Mouse (Mus musculus): ENCODE results near the gene Cpeb3. TPM values are rescaled to one million over a fixed set of nuclear protein-coding genes. Genes with fewer than 3 reads are reported as not detected.

The Cpeb3 gene
- polyA plus RNA-seq, 1 experiment from 2014 or later, result 3.3 TPM

GRCm38 (mm10) chr19:37111831-37112230 is 96.6 kb downstream of the Cpeb3 start:
- 83% methylated on average over 6 of the region's 6 CpGs for WGBS (ENCODE audit: insufficient replicate concordance)
- Histone ChIP-seq H3K27me3 (no peaks in the 10 kb centered on the region), H3K4me1 (replicated peaks) (0 out of 2 replicates have a peak, but pooled peaks cover 6% of the 10 kb centered on the region), H3K4me3 (replicated peaks) (no peak overlapping the region), H3K9ac (no peak overlapping the region), H3K27ac (replicated peaks) (no peak overlapping the region), H3K9me3 (replicated peaks) (no peaks in the 10 kb centered on the region), H3K4me2 (no peak overlapping the region), H3K36me3 (replicated peaks) (no peaks in the 10 kb centered on the region)
- ATAC-seq (ENCODE audit: insufficient read depth), result no peak

DNA sequence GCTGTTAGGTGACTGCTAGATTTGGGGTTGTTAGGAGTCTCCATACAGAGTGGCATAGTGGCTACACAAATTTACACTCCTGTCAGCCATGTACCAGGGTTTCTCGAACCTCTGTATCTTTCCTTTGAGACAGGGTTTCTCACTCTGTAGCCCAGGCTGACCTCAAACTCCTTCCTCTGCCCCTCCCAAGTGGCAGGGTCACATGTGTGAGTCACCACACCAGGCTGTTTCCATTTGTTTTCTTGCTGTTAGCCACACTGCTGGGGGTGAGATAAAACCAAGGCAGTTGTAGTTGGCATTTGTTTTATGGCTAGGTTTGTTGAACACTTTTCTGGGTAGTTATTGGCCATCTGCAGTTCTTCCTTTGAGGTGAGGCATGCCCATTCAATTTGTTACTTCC is 97.9 kb downstream of the Cpeb3 start:
- Histone ChIP-seq H3K27me3 (no peaks in the 10 kb centered on the region), H3K9me3 (replicated peaks) (no peaks in the 10 kb centered on the region), H3K4me2 (no peak overlapping the region), H3K9ac (no peak overlapping the region), H3K4me3 (replicated peaks) (no peak overlapping the region), H3K27ac (replicated peaks) (no peak overlapping the region), H3K36me3 (replicated peaks) (no peaks in the 10 kb centered on the region), H3K4me1 (replicated peaks) (0 out of 2 replicates have a peak, but pooled peaks cover 6% of the 10 kb centered on the region)
- no peak for ATAC-seq (ENCODE audit: insufficient read depth)
- 31% methylated on average over 1 of the region's 1 CpGs for WGBS (ENCODE audit: insufficient replicate concordance)

DNA sequence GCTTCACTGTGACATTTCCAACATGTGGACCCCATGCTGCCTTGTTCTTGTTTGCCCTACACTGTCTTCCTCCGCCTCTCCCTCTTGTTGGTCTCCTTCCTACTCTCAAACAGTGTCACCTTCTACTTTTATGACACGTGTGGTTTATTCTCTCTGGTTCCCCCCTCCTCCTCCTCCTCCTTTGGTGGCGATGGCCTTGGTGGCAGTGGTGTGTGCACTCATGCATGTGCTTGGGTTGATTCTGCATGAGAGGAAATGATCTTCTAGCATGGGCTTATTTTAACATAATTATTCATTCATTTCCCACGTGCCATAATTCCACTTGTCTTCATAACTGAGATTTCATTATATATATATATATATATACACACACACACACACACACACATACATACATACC is 98.5 kb downstream of the Cpeb3 start:
- Histone ChIP-seq H3K27me3 (no peaks in the 10 kb centered on the region), H3K4me3 (replicated peaks) (no peak overlapping the region), H3K9ac (no peak overlapping the region), H3K4me1 (replicated peaks) (0 out of 2 replicates have a peak, but pooled peaks cover 6% of the 10 kb centered on the region), H3K36me3 (replicated peaks) (no peaks in the 10 kb centered on the region), H3K27ac (replicated peaks) (no peak overlapping the region), H3K9me3 (replicated peaks) (no peaks in the 10 kb centered on the region), H3K4me2 (no peak overlapping the region)
- ATAC-seq (ENCODE audit: insufficient read depth), result no peak
- WGBS (ENCODE audit: insufficient replicate concordance), result 72% methylated on average over 4 of the region's 4 CpGs

DNA sequence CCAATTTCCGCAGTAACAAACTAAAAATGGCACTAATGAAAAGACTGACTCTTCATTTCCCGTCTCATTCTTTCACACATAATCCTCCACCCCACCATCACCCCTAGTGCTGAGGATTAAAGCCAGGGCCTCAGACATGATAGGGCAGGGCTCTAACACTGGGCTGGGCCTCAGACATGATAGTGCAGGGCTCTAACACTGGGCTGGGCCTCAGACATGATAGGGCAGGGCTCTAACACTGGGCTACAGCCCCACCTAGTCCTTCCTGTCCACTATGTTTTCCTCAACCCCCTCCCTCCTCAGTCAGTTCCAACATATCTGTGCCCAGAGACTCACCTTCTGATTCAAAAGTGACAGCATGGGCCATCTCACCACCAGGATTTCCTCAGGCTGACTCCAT is 107.7 kb downstream of the Cpeb3 start:
- Histone ChIP-seq H3K4me2 (peak overlapping the region; percentile 29), H3K36me3 (replicated peaks) (no peaks in the 10 kb centered on the region), H3K9ac (no peak overlapping the region), H3K27ac (replicated peaks) (no peak overlapping the region; the same call in 1 of the 2 replicates), H3K4me1 (replicated peaks) (peaks cover 18% of the 10 kb centered on the region), H3K27me3 (no peaks in the 10 kb centered on the region), H3K4me3 (replicated peaks) (no peak overlapping the region), H3K9me3 (replicated peaks) (no peaks in the 10 kb centered on the region)
- peak; percentile 97 for ATAC-seq (ENCODE audit: insufficient read depth)
- 68% methylated on average over 2 of the region's 2 CpGs for WGBS (ENCODE audit: insufficient replicate concordance)

DNA sequence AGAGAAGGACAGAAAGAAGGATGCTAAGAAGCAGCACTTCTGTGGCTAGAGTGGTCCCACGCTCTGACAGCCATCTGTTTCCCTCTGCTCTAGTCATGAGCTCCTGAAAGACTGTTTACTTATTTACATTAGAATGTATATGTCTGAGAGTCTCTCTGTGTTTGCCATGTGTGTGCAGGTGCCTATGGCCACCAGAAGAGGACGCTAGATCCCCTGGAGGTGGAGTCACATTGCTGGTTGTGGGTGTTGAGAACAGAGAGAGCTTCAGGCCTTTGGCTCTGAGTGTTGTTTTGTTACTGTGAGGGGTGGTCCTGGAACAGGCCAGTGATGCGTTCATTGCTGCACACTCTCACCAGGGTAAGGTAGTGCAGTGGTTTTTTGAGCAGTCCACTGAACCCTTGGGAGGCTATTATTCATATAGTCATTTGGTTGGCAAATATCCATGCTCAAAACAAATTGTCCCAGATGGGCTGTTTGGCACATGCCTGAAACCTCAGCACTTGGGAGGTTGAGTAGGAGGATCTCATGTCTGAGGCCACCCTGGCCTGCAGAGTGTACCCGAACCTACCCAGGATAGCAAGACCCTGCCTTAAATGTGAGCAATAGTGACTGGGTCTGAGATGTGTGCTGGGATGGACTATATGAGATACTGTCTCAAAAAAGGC is 112.6 kb downstream of the Cpeb3 start:
- H3K4me2 ChIP-seq, result no peak overlapping the region
- no peak overlapping the region for H3K4me3 ChIP-seq (replicated peaks)
- no peaks in the 10 kb centered on the region for H3K9me3 ChIP-seq (replicated peaks)
- H3K4me1 ChIP-seq (replicated peaks), result peaks cover 9% of the 10 kb centered on the region
- 75% methylated on average over 4 of the region's 4 CpGs for WGBS (ENCODE audit: insufficient replicate concordance)
- no peaks in the 10 kb centered on the region for H3K27me3 ChIP-seq
- no peak overlapping the region for H3K9ac ChIP-seq
- no peak overlapping the region for H3K27ac ChIP-seq (replicated peaks)
- no peaks in the 10 kb centered on the region for H3K36me3 ChIP-seq (replicated peaks)
- ATAC-seq (ENCODE audit: insufficient read depth), result no peak

GRCm38 (mm10) chr19:37093181-37093580 is 115.2 kb downstream of the Cpeb3 start:
- WGBS (ENCODE audit: insufficient replicate concordance), result 74% methylated on average over 3 of the region's 3 CpGs
- no peak for ATAC-seq (ENCODE audit: insufficient read depth)
- H3K4me2 ChIP-seq, result no peak overlapping the region
- H3K27me3 ChIP-seq, result no peaks in the 10 kb centered on the region
- H3K36me3 ChIP-seq (replicated peaks), result no peaks in the 10 kb centered on the region
- no peak overlapping the region for H3K4me3 ChIP-seq (replicated peaks)
- H3K4me1 ChIP-seq (replicated peaks), result no peaks in the 10 kb centered on the region
- no peak overlapping the region for H3K27ac ChIP-seq (replicated peaks)
- no peak overlapping the region for H3K9ac ChIP-seq
- H3K9me3 ChIP-seq (replicated peaks), result no peaks in the 10 kb centered on the region

GRCm38 (mm10) chr19:37090146-37091061 is 118.0 kb downstream of the Cpeb3 start:
- Histone ChIP-seq H3K36me3 (replicated peaks) (no peaks in the 10 kb centered on the region), H3K9me3 (replicated peaks) (no peaks in the 10 kb centered on the region), H3K27ac (replicated peaks) (no peak overlapping the region), H3K9ac (no peak overlapping the region), H3K4me3 (replicated peaks) (no peak overlapping the region), H3K27me3 (no peaks in the 10 kb centered on the region), H3K4me2 (no peak overlapping the region), H3K4me1 (replicated peaks) (no peaks in the 10 kb centered on the region)
- no peak for ATAC-seq (ENCODE audit: insufficient read depth)
- 49% methylated on average over 8 of the region's 8 CpGs for WGBS (ENCODE audit: insufficient replicate concordance)

GRCm38 (mm10) chr19:37088043-37088748 is 120.2 kb downstream of the Cpeb3 start:
- Histone ChIP-seq H3K36me3 (replicated peaks) (no peaks in the 10 kb centered on the region), H3K27me3 (no peaks in the 10 kb centered on the region), H3K4me3 (replicated peaks) (no peak overlapping the region), H3K9me3 (replicated peaks) (no peaks in the 10 kb centered on the region), H3K27ac (replicated peaks) (no peak overlapping the region), H3K9ac (no peak overlapping the region), H3K4me1 (replicated peaks) (no peaks in the 10 kb centered on the region), H3K4me2 (no peak overlapping the region)
- ATAC-seq (ENCODE audit: insufficient read depth), result no peak
- WGBS (ENCODE audit: insufficient replicate concordance), result 82% methylated on average over 8 of the region's 8 CpGs

DNA sequence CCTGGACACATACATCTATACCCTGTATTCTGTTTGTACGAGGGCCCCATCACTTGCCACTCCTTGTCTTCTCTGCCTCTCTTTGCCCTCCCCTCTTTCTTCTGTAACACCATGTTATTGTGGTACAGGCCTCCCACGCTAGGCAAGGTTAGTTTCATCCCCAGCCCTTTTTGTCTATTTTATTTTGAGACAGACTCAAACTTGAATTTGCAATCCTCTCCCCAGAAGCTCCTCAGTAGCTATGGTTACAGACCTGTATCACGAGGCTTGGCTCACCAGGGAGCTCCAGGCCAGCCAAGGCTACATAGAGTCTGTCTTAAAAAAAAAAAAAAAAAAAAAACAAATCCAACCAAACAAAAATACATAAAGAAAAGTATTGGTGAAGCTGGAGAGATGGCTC is 123.9 kb downstream of the Cpeb3 start:
- no peaks in the 10 kb centered on the region for H3K27me3 ChIP-seq
- no peak for ATAC-seq (ENCODE audit: insufficient read depth)
- 75% methylated on average over 3 of the region's 3 CpGs for WGBS (ENCODE audit: insufficient replicate concordance)
- H3K9ac ChIP-seq, result no peak overlapping the region
- no peaks in the 10 kb centered on the region for H3K9me3 ChIP-seq (replicated peaks)
- H3K4me2 ChIP-seq, result no peak overlapping the region
- H3K4me1 ChIP-seq (replicated peaks), result no peaks in the 10 kb centered on the region
- no peak overlapping the region for H3K4me3 ChIP-seq (replicated peaks)
- H3K27ac ChIP-seq (replicated peaks), result no peak overlapping the region
- no peaks in the 10 kb centered on the region for H3K36me3 ChIP-seq (replicated peaks)

DNA sequence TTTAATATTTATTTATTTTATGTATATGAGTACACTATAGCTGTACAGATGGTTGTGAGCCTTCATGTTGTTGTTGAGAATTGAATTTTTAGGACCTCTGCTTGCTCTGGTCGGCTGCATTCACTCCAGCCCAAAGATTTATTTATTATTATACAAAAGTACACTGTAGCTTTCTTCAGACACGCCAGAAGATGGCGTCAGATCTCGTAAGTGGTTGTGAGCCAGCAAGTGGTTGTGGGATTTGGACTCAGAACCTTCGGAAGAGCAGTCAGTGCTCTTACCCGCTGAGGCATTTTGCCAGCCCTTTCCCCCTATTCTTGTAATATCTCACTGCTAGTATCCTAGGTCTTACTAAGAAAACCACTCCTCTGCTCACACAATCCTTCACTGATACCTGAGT is 126.9 kb downstream of the Cpeb3 start:
- H3K4me1 ChIP-seq (replicated peaks), result no peaks in the 10 kb centered on the region; the same call in 1 of the 2 replicates
- H3K4me2 ChIP-seq, result no peak overlapping the region
- H3K4me3 ChIP-seq (replicated peaks), result no peak overlapping the region
- no peak for ATAC-seq (ENCODE audit: insufficient read depth)
- 48% methylated on average over 6 of the region's 6 CpGs for WGBS (ENCODE audit: insufficient replicate concordance)
- no peaks in the 10 kb centered on the region for H3K27me3 ChIP-seq
- no peaks in the 10 kb centered on the region for H3K36me3 ChIP-seq (replicated peaks)
- H3K27ac ChIP-seq (replicated peaks), result no peak overlapping the region
- no peak overlapping the region for H3K9ac ChIP-seq
- no peaks in the 10 kb centered on the region for H3K9me3 ChIP-seq (replicated peaks)

- Histone ChIP-seq H3K9ac (no peak overlapping the region), H3K36me3 (replicated peaks) (no peaks in the 10 kb centered on the region; the same call in 1 of the 2 replicates), H3K27ac (replicated peaks) (no peak overlapping the region), H3K4me2 (no peak overlapping the region), H3K4me1 (replicated peaks) (no peaks in the 10 kb centered on the region; the same call in 1 of the 2 replicates), H3K27me3 (no peaks in the 10 kb centered on the region), H3K9me3 (replicated peaks) (no peaks in the 10 kb centered on the region), H3K4me3 (replicated peaks) (no peak overlapping the region)
- no peak for ATAC-seq (ENCODE audit: insufficient read depth)
- whole genome bisulfite sequencing (ENCODE audit: insufficient replicate concordance), result 78% methylated on average over 6 of the region's 6 CpGs
These were observed 129.2 kb downstream of the Cpeb3 start for GRCm38 (mm10) chr19:37079151-37079550.

Measured in liver, embryonic 15.5 days (tissue).